Mouse (Mus musculus) layer of hippocampus, postnatal 36 days (tissue): ENCODE data around the gene Hivep2. TPM values are rescaled to one million over a fixed set of nuclear protein-coding genes. Genes with fewer than 3 reads are reported as not detected.
A peak's percentile ranks its signal among the peaks of the same experiment; 100 is the strongest.

ENCODE experiments used
- DNase-seq, 2 experiments: peaks; one replicate each; pipeline ENCODE4 v3.0.0; 2022
- total RNA-seq, 2 experiments: library from RNA; stranded (reverse); gene quantifications; 2 replicates each; pipeline ENCODE4 v1.2.3; 2021

Hivep2 gene
- total RNA-seq, 2 experiments from 2014 or later = 202 to 208 TPM

DNA sequence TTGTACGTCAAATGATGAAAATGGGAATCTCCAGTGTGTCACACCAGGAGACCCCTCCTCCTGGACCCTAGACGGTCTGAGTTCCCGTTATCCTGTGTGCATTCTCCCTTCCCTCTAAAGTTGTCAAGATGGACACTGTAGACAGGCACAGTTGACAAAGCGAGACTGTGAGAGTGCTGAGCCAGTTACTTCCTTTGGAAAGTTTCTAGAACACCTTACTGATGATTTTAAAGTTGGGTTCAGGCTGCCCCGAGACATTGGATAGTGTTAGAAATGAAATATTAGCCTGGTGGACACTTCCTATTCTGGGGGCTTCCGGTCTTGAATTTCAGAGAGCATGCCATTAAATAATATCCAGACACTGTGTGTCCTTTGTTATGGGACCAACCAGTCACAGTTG is 83.8 kb downstream of the Hivep2 start:
- no peak for DNase-seq

DNA sequence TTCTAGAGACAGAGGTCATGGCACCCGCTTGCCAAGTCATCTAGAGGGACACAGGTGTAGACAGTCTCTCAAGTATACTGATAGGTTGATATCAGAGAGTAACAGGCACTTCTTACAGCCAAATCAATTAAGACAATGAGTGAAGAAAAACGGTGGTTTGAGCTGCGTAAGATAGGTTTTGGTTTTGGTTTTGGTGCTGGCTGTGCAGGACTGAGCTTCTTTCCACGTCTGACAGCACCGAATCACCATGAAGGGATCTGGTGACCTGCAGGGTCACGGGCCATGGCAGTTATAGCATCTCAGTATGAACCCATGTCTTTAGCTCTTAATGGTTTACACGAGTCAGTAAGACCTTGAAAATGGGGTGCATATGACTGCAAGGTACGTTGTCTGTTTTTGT is 84.7 kb downstream of the Hivep2 start:
- no peak for DNase-seq

DNA sequence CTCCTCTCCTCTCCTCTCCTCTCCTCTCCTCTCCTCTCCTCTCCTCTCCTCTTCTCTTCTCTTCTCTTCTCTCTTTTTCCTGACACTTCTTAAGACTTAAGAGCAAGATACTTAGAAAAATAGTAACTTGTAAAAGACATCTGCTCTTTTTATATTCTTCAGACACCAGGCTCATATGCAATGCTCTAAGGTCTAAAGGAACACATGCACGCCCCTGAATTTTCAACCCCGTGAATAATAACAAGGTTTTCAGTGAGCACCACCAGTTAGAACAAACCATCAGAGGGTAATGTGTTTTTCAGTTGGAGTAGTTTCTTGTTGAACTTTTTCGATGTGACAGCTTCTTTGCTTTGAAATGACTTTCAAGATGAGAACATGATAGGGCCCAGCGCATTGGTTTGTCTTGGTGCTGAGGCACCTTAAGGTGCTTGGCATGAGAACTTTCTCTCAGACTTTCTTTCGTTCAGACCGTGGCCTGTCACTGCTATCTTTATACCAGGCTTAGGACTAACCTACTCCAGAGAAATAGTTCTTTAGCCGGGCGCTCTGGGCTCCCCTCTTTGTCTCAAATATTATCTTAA is 86.3 kb downstream of the Hivep2 start:
- DNase-seq = no peak

DNA sequence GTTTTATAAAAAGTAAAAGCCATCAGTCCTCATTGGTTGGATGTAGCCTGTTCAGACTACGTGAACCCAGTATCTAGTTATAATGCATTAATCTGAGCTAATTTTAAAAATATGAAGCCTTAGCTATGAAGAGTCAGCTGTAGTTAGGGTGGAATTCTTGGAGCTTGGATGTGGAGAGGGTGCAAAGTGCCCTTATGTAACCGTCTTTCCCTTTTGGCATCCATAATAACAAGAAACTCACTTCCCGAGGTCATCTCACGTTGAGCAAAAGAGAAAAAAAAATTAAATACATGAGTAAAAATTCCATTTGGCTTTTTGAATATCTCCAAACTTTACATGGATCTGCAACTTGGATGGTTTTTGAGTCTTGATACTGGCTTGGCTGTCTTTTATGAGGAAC is 89.0 kb downstream of the Hivep2 start:
- DNase-seq = no peak

DNA sequence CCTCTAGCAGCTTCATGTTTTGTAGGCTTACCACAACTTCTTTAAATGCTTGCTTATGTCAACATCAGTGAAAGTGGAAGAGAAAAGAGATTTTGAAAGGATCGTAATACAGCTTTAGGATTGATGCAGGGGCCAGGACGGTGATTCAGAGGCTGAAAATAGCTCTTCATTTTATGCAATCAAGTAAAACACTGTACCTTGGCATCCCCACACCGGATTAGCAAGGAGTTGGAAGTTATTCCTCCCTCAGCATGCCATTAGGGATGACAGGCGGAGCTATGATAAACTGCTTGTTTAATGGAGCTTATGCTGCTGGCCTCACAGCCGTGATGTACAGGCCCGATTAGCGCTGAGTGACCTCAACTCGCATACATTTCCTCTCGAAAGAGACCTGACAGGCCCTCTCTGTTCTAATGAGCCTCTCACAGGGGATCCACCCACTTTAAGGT is 89.7 kb downstream of the Hivep2 start:
- DNase-seq = no peak

DNA sequence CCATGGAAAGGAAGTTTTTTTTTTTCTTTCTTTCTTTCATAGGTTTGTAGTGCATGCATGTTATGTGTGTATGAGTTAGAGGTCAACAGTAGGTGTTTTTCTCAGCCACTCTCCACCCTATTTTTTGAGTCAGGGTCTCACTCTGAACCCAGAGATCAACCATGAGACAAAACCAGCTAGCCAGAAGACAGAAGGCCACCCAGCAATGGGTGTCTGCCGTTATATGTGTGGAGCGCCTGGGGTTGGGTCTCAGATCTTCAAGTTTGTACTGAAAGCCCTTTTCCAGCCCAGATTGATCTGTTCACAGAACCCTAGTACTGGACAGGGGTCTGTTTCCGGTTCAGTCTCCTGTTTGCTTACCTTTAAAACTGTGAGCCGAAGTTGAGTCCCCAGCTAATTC is 90.2 kb downstream of the Hivep2 start:
- no peak for DNase-seq

DNA sequence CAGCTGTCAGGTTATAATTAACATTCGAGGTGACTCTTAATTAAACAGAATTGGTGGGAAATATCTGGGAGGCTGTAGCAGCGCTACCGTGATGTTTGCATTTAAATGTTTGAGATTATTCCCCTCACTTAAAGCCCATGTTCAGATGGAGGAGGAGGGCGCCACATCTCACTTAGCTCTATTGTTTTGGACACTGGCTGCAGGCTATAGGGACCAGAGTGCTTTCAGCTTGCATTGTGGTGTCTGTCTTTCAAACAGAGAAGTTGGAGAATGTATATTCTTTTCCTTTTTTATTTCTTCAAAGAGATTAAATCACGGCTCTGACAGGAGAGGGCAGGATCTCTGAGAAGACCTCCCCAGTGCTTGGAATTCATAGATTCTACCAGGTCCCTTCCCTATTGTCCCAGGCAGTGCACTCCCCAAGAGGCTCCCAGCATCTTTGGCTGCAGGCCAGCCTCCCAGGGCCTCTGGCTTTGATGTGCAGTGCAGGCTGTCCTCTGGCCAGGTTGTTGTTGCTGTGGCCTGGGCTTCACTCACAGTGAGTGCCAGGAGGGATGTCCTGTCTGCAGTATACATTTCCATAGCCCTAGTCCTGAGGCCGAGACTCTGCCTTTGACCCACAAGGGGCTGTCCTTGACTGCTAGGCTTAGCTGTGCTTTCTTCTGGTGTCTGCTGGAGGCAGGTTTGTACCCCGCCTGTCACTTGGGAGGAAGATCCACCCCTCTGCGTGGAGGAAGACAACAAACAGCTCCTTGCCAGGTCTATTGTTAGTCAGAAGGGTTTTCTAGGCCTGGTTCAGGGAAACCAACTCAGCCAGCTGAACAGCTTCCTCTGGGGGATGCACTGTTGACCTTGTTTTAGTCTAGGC is 90.9 kb downstream of the Hivep2 start:
- DNase-seq = no peak

DNA sequence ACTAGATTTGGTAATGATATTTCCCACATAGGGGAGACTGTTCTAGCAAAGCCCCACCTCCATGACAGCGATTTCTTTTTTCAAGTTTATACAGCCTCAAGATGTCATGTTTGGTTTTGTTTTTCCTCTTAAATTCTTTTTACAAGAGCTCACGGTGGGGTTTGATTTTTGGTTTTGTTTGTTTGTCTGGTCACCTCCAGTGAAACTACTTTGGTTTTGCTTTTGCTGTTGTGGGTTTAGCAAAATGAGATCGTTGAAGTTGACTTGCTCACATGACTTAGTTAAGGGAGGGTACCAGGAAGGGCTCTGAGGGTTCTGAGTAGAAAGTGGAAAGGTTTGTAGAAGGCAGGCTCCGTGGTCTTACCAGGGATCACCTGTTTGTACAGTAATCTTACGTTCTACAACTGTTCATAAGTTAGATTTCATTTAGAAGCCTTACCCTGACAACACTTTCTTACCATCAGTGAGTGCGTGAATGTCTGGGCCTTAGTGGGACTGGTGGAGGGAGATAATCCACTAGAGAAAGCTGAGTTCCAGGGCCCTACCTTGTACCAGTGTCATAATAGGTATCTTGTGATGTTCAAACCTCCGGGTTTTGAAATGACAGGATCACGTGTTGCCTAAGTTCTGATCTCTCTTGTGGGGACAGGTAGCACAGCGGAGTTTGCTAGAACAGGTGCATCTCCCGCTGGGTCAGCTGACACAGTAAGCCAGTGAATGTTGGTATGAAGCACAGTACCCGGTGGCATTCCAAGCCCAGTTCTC is 92.1 kb downstream of the Hivep2 start:
- no peak for DNase-seq

DNA sequence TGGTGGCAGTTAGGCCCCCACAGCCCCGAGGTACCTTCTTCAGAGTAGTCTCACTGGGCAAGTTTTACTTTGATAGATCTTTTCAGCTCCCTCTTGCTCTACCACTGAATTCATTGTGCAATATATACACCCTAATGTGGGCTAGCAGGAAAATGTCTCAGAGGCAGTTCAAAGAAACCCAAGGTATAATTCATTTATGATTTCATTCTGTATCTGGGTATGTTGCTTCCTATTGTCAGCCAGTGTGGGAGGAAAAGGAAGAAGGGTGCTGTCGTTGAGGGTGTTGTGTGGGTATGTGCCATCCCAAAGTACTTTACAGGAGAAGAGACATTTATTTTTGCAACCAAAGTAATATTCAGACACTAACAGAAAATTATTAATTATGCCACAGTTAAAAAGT is 92.9 kb downstream of the Hivep2 start:
- DNase-seq = no peak

DNA sequence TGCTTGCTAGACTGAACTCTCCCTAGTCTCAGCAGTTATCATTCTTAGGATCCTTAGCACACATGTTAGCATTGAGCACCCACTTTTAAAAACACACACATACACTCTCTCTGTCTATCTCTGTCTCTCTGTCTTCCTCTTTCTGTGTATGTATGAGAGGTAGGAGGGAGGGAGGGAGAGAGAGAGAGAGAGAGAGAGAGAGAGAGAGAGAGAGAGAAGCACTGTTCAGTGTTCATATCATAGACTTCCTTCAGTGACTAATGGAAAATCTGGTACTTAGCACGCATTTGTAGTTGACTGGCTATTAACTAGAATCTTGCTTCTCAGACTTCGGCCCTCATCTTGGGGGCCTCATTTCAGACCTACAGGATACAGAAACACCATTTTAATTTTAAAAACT is 93.7 kb downstream of the Hivep2 start:
- DNase-seq = no peak

DNA sequence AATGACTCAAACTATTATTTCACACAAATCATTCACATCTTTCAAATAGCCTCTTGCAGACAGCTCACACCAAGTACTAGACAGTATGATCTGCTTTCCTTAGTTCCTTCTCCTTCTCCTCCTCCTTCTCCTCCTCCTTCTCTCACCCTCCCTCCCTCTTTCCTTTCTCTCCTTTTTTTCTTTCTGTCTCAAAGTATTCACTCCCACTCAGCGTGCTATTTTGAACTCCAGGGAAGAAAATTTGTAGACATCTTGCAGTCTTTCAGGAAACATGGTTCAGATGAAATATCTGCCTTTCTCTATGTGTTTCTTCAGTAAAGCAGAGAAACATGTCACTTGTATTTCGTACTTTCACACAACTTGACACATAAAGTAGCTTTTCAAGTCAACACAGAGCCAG is 94.4 kb downstream of the Hivep2 start:
- DNase-seq = no peak

DNA sequence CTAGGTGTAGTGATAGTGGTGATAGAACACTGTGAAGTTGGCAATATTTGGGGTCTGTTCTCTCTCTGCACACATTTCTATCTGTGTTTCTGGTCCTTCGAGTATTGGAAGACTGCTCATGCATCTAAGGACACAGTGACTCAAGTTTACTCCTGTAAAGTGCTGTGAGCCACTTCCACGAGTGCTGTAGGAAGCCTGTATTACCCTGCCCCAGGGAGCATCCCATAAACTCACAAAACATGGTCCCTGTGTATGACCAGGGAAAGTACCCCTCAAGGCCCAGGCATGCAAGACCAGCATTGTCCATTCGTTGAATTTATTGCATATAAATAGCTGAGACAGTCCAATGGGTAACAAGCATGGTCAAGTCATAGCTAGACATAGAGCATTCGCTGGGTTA is 97.4 kb downstream of the Hivep2 start:
- DNase-seq = no peak

DNA sequence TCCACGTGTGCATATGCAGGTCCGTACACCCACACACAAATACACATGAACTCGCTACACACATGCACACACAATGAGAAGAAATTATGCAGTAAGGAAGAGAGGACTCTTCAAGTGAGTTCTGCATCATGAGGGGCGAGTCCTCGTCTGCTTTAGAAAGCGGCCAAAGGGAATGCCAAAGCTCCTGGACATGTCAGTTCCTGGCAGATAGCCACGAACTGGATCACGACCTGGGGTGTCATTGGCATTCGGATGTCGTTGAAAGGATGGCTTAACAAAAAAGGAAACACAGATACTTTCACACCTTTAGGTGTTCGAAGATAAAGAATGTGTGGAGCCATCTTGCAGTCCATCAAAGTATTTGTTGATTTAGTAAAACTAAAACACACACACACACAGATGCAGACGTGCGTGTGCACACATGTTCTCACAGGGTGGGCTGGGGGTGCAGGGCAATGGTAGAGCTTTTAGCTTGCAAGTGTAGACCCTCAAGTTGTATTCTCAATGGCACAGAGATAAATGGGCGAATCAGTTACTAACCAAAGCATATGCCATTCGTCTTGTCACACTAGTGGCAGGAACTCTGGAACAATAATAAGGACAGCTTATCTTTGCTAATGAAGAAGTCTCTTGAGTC is 99.0 kb downstream of the Hivep2 start:
- DNase-seq = no peak

DNA sequence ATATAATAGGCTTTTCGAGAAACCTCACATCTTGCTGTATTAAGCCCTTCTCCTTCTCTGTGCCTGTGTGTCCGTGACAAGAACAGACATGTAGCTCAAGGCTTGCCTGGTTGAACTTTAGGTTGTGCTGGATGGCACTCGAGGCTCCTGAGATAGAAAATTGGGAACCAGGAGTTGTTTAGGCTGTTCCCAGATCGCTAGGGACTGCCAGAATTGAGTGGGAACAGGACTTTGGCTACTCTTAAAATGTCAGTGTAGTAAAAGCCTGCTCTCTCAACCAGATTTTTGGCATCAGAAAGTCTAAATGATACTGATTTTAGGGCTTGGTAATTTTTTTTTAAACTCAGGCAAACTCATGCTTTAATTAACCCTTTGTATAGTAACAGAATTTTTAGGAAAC is 101.9 kb downstream of the Hivep2 start:
- DNase-seq = no peak

DNA sequence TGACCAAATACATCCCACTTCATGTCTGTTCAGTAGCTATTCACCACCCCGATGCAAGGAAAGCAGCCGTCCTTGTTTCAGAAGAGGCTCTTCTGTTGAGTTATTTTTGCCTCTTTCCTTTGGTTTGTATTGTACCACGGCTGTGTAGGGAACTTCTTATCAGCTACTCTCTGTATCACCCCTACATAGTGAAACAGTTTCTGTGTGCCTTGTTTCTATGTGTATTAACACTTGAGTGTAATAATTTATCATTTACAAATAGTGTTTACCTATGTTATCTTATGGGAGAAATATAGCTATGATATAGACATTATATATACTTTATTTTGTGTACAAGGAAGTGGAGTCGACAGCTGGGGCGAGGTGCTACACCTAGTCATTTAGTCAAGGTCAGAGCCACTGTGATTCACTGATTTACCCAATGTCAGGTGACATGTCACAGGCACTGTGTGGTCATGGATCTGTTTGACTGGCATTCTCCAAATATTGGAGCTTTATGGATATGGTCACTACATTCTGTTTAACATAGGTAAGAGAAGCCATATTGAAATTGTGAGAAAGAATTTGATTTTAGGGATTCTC is 104.7 kb downstream of the Hivep2 start:
- no peak for DNase-seq

DNA sequence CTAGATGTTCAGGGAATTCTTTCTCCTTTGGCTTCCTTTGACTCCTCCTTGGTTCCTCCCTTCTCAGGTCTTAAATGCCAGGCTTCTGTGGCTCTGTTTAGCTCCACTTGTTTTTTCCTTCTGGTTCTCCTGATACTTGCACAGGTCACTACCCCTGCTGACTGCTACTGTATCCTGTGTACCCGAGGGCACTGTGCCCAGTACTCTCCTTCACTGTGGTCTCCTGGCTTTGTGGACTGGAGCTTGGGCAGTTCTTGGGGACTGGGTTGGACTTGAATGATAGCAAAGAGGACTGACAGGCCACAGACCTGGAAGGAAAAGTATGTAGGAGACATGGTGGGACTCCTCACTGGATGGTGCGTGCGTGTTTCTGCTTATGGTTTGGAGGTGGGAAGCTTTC is 106.6 kb downstream of the Hivep2 start:
- DNase-seq = no peak

DNA sequence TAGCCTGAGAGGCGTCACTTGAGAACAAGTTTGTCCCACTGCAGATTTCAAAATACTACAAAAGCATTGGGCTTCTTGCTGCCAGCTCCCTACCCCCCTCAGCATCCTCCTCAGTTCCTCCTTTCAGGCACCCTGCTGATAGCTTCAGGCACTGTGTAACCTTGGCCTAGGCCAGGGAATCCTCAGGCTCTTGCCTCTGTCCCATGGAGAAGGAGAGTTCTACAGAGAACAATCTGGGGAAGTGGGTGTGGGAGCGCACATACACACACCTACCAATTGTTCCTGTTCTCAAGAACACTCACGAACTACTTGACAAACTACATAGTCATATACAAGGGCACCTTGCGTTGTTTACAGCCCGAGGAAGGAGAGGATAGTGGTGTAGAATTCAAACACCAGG is 109.9 kb downstream of the Hivep2 start:
- DNase-seq = no peak

DNA sequence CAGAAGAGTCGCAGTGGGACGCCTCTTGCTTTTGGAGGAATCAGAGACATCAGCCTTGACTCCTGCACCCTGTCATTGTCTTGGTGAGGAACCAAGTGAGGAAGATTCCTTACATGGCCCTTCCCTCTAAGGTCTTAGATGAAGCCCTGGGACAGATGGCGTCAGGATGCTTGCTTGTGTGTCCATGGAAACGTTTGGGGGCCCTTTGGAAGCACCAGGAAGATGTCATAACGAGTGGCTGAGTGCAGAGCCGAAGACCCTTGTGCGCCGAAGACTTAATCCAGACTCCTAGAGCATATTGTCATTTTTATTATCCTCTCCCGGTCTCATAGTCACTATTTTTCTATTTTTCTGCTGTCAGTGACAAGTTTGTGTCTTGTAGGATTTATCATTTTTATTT is 111.0 kb downstream of the Hivep2 start:
- DNase-seq = no peak

DNA sequence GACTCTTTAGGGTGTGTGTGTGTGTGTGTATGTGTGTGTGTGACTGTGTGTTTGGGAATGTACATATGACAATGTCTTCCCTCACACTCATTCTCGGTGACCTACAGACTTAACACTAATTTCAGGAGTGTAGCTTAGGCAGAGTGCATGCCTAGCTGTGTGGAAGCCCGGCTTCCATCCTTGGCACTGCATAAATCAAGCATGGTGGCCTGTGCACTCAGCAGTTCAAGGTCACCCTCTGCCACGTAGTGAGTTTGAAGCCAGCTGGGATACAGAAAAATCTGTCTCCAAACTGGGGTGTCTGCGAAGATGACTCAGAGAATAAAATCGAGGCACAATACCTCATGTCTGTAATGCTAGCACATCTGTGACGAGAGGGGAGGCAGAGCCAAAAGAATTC is 115.0 kb downstream of the Hivep2 start:
- no peak for DNase-seq

DNA sequence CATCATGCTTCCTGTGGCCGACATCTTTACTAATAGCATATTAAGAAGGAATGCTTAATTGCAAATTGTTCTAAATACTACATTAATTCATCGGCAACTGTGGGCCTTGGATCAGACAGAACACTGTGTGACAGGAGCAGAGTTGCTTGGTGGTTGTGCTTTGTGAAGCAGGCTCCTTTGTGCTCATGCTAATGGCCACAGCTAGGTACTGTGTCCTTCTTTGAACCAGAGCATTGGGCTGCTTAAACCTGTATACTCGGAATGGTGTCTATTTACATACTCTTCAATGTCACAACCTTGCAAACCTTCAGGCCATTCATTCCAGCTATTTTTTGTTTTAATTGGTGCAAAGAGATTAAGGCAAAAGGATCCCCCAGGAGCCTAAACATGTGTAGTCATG is 115.9 kb downstream of the Hivep2 start:
- no peak for DNase-seq

DNA sequence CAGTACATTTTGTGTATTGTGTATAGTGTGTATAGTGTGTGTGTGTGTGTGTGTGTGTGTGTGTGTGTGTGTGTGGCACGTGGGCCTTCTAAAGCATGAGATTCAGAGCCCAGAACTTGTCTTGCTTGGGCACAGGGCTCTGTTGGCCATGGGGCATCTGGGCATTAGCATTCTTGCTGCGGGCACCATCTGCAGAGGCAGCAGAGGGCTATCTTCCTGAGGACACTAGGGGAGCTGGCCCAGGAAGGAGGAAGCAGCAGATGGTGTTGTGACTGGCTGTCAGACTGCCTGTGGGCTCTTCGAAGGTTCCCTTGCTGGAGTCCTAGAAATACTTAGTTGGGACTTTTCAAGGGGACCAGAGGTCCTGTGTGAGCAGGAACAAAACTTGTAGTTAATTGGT is 116.4 kb downstream of the Hivep2 start:
- no peak for DNase-seq

DNA sequence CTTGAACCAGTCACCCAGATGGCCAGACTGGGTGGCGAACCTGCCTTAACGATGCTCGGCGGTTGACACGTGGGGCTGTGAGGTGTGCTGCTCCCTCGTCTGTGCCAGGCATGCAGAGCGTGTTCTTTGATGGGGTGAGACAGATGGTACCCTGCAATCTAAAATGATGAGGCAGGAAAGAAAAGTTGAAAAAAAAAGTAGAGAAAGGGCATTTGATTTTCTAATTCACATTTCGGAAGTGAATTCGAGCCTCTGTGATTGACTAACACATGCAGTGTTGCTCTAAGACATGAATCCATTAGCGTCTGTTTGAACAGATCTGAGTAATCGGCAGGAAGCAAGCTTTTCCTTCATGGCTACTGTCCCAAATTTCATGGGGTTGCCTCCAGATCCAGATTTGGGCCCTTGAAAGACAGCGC is 119.4 kb downstream of the Hivep2 start:
- peak; percentile 41 to 54 for DNase-seq
